Mouse (Mus musculus) brain, embryonic 14.5 days (tissue): ENCODE data around the gene Bmp4.

Source experiments
- CTCF ChIP-seq: fragments of 200-500 bp; IDR thresholded peaks from 2 replicates; pipeline ENCODE4 v1.5.1; 2012; ENCODE audit warnings: inconsistent platforms, mild to moderate bottlenecking, moderate library complexity, borderline replicate concordance; ENCODE audit not compliant: insufficient read depth, insufficient read length; ENCODE audit errors: extremely low read depth
- POLR2A ChIP-seq: fragments of 200-500 bp; IDR thresholded peaks from 2 replicates; pipeline ENCODE4 v1.6.1; 2012; ENCODE audit warnings: mild to moderate bottlenecking, inconsistent platforms, borderline replicate concordance; ENCODE audit not compliant: poor library complexity, insufficient read depth, insufficient read length, severe bottlenecking; ENCODE audit errors: extremely low read depth

DNA sequence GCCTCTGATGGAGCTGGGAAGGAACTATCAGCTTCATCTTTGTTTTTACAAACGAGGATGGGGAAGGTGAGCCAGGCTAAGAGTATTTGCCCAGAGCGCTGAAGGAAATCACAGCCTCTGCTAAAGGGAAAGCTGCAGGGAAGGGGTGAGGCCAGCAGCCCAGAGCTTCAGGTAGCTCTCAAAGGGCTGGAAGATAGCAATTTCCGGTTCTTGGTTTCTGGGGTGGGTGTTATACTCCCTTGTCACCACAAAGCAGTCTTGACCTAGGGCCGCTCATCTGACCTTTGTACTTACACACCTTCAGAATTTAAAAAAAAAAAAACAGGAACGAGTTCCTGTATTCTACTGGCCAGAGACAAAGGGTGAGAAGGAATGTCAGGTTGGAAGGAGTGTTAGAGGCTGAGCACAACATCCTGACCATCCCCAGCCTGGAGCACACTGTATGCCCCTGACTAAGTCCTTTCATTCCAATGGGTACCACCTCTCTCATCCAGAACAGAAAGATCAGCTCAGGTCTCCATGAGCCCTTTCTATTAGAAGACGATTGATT lies 1.2 kb upstream of the Bmp4 start:
- no peak for TF ChIP-seq CTCF
- TF ChIP-seq POLR2A = no peak
